Mouse (Mus musculus): ENCODE results near the gene Rbmy. TPM values are rescaled to one million over a fixed set of nuclear protein-coding genes. Genes with fewer than 3 reads are reported as not detected.
"Not testable (repeated sequence)": the region's sequence is repeated elsewhere in the genome, so short reads cannot be mapped to it uniquely, and the experiment has no call there.

The Rbmy gene
- polyA plus RNA-seq (2015; fragmentation: Nextera tagmentation; extraction: Ambion mirVana): not detected in 2 replicates

DNA sequence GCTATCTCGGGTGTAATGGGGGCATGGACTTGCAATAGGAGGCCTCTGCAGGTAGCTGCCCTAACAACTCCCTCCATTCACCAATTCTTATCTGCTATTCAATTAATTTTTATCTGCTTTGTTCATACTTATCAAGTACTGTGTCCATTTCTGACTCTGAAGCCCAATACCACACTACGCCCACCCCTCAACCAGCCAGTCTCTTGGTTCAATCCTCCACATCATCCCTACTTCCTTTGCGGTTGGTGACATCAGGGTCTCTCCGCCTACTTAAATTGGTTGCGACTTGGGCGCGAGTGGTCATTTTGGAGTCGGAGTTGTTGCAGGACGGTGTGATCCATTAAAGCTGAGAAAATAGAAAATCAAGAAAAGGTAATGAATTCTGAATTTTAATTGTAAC, at the start of gene Rbmy, which contains the start of gene Gm10256:
Gene Rbmy (plus strand): TSS at position 301 of the 400 bp plus-strand sequence.
Gene Gm10256 (plus strand): TSS at position 320 of the 400 bp plus-strand sequence.
- H3K9me3 ChIP-seq (replicated peaks; ENCODE audit: control insufficient read depth, low read length, poor library complexity, severe bottlenecking); H3K4me2 ChIP-seq (ENCODE audit: low read length); H3K4me1 ChIP-seq (ENCODE audit: control insufficient read depth, insufficient read depth, low read length); ATAC-seq; H3K9ac ChIP-seq (ENCODE audit: low read depth, low read length); H3K27me3 ChIP-seq (ENCODE audit: control insufficient read depth, insufficient read depth, low read depth, low read length); H3K36me3 ChIP-seq (ENCODE audit: control insufficient read depth, insufficient read depth, low read length); H3K4me3 ChIP-seq (ENCODE audit: low read depth, low read length); H3K27ac ChIP-seq (ENCODE audit: low read length): not testable (repeated sequence)
- no CpG with 5 or more reads among the region's 9 CpGs for WGBS

DNA sequence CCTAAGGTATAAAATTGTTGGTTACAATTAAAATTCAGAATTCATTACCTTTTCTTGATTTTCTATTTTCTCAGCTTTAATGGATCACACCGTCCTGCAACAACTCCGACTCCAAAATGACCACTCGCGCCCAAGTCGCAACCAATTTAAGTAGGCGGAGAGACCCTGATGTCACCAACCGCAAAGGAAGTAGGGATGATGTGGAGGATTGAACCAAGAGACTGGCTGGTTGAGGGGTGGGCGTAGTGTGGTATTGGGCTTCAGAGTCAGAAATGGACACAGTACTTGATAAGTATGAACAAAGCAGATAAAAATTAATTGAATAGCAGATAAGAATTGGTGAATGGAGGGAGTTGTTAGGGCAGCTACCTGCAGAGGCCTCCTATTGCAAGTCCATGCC, 34.4 kb upstream of the Rbmy start, which contains the start of gene Gm4064:
Gene Gm4064 (minus strand): TSS at position 101 of the 400 bp plus-strand sequence.
- H3K27me3 ChIP-seq (ENCODE audit: control insufficient read depth, insufficient read depth, low read depth, low read length); H3K4me2 ChIP-seq (ENCODE audit: low read length); ATAC-seq; H3K9me3 ChIP-seq (replicated peaks; ENCODE audit: control insufficient read depth, low read length, poor library complexity, severe bottlenecking); H3K27ac ChIP-seq (ENCODE audit: low read length); H3K9ac ChIP-seq (ENCODE audit: low read depth, low read length); H3K4me3 ChIP-seq (ENCODE audit: low read depth, low read length); H3K4me1 ChIP-seq (ENCODE audit: control insufficient read depth, insufficient read depth, low read length); H3K36me3 ChIP-seq (ENCODE audit: control insufficient read depth, insufficient read depth, low read length): not testable (repeated sequence)
- no CpG with 5 or more reads among the region's 8 CpGs for WGBS

Other genes with a start within 250 kb of the Rbmy start
- gene H2al2c, start 231.6 kb upstream of the Rbmy start, polyA plus RNA-seq (2015; fragmentation: Nextera tagmentation; extraction: Ambion mirVana): not detected in 2 replicates
- not detected in 2 replicates for gene Sry, start 167.0 kb upstream of the Rbmy start, polyA plus RNA-seq (2015; fragmentation: Nextera tagmentation; extraction: Ambion mirVana)
- gene H2al2b, start 110.0 kb upstream of the Rbmy start, polyA plus RNA-seq (2015; fragmentation: Nextera tagmentation; extraction: Ambion mirVana): not detected in 2 replicates
- gene Gm4064, start 34.5 kb upstream of the Rbmy start, polyA plus RNA-seq (2015; fragmentation: Nextera tagmentation; extraction: Ambion mirVana): 0.17 TPM in 1 of 2 replicates, not detected in the other
- gene Gm10256, start within 50 bp of the Rbmy start, polyA plus RNA-seq (2015; fragmentation: Nextera tagmentation; extraction: Ambion mirVana): not detected in 2 replicates
- gene Gm10352, start 70.3 kb downstream of the Rbmy start, polyA plus RNA-seq (2015; fragmentation: Nextera tagmentation; extraction: Ambion mirVana): not detected in 2 replicates
- gene Gm29289, start 101.9 kb downstream of the Rbmy start, polyA plus RNA-seq (2015; fragmentation: Nextera tagmentation; extraction: Ambion mirVana): not detected in 2 replicates